Mouse (Mus musculus) heart, postnatal 36 days (tissue): Measurements from ENCODE around the gene Cdk9. TPM values are rescaled to one million over a fixed set of nuclear protein-coding genes. Genes with fewer than 3 reads are reported as not detected.

ENCODE experiments used
- DNase-seq, 2 experiments: peaks; one replicate each; pipeline ENCODE4 v3.0.0; 2021 to 2022
- intact Hi-C: fragments of 180-260 bp; cut with DNase I; formaldehyde crosslinking; loops from one replicate; pipeline ENCODE4 v1.15.1; 2025
- total RNA-seq, 2 experiments: library from RNA; stranded (reverse); gene quantifications; 2 replicates each; pipeline ENCODE4 v1.2.3; 2021

The Cdk9 gene
- 10 to 100 TPM; 24.6 to 26.6 TPM for total RNA-seq

DNA sequence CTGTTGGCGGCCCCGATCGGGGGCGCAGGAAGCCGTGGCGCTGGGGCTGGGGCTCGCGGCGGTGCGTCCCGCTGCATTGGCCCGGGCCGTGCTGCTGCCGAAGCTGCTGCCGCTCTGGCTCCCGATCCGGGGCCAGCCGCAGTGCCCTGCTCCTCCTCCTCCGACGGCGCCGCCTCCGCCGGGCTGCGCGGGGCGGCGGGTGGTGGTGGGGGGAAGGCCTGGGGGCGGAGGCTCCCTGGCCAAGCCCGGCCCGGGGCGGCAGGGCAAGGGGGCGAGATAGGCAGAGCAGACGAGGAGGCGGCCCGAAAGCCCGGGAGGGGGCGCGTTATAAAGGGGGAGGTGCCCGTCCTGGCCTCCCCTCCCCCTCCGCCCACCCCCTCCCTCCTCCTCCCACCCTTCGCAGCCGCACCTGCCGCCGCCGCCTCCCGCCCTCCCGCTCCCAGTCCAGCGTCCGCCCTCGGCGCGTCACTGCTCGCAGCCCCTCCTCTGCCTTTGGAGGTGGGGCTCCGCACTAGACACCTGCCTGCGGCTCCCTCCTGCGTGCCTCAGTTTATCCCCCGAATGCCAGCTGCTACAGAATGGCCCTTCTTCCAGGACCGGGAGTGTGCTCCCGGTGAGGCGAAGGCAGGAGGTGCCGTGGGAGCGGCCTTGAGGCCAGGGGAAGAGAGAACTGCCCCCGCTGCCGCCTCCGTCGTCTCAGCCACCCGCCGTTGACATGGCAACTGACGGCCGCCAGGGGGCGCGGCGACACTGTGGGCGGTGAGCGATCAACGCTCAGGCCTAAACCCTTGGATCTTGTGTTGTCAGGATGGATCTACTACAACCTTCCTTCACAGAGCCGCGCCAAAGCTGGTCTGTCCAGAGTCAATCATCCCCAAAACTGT, at the start of gene Cdk9:
TSS of gene Cdk9 (minus strand) at position 143 of the 884 bp plus-strand sequence.
- intact Hi-C loops, result loop anchor here (1.0 to 5.0 kb wide), 2 partner anchors 44 to 139 kb away; partner anchors contain the start of gene Tor2a
- peak; percentile 93 to 98 for DNase-seq

DNA sequence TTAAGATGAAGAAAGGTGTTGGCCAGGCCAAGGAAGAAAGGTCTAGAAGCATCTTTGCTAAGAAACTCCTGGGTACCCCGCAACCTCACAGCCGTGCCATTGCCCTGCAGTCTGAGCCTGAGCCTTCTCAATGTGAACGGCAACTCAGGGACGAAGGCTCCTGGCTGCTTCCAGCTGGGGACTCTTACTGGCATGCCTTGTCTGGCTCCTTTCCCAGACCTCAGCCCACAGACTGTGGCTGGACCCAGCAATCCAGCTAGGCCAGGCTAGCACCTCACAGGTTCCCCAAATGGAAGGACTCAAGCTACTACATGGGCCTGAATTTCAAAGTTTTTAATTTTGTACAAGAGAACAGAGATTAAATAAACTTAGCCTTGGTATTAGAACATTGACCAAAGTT, 49.0 kb upstream of the Cdk9 start:
- DNase-seq, result no peak
- intact Hi-C loops, result no loop called here

DNA sequence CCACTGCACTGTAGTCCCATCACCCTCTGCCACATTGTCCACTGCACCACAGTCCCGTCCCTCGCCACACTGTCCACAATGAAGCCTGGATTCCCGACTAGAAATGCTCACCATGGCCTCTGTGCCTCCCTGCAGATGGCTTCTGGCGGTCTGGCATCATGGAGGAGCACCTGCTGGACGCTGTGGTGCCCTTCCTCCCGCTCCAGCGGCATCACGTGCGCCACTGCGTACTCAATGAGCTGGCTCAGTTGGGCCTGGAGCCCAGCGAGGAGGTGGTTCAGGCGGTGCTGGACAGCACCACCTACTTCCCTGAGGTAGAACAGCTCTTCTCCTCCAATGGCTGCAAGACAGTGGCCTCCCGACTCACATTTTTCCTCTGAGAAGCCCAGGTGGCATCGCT, 48.5 kb upstream of the Cdk9 start:
- no peak for DNase-seq
- intact Hi-C loops, result no loop called here

DNA sequence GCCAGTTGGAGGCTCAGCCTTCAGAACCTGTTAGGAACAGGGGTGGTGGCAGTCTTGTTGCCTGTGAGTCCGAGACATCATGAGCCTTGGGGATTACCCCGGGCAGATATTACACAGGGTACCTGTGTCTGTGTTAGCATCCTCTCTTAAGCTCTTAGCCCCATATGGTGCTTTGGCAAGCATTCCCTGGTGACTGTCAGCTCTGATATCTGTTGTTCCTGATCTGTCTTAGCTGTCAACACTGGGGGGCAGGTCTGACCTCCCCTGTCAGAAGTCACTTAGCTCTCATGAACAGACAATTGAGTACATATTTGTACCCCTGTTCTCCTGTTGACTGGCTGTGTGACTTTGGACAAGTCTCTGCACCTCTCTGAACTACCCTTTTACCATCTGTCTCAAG, 46.1 kb upstream of the Cdk9 start:
- intact Hi-C loops, result loop anchor here (5.0 kb wide), 1 partner anchor 127 kb away; no protein-coding TSS in a partner anchor
- no peak for DNase-seq

DNA sequence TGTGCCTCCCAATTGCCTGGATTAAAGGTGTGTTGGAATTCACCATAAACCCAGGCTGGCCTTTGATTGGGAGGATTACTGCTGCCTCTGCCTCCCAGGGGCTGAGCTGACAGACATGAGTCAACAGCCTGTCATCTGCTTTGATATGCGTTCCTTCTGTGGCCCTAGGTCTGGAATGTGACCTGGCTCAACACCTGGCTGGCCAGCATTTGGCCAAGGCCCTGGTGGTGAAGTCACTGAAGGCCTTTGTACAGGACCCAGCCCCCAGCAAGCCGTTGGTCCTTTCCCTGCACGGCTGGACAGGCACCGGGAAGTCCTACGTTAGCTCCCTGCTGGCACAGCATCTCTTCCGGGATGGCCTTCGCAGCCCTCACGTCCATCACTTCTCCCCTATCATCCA, 45.6 kb upstream of the Cdk9 start:
- intact Hi-C loops, result loop anchor here (5.0 kb wide), 1 partner anchor 126 kb away; no protein-coding TSS in a partner anchor
- DNase-seq, result no peak

DNA sequence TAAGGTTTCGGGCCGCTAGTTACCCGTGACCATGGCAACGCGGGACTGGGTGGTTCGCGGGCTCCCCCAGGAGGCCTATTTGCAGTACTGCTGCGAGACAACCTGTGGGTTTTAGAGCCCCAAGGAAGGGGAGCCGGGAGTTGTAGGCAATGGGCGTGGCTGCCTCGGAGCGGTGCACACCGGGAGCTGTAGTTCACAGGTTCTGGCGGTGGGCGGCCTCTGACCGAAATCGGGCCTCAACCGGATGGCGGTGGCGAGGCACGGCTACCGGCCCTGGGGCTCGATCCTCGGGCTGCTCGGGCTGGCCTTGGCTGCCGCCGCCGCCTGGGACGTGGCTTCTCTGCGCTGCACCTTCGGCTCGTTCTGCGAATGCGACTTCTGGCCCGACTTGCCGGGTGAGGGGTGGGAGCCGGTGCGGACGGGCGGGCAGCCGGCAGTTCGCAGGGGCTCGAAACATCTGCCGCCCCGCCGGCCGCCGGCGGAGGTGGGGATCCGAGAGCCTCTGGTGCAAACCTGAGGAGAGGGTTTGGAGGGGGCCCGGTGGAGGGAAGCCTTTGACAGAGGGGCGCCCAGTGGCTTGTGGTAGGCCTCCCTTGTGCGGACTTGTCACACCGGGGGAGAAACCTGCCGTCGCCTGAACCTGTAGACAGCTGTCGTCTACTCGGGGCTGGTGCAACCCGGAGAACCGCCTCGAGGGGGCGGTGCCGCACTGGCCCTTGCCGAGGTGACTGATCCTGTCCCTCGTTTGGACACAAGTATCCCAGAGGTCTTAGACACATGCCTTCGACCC, 44.4 kb upstream of the Cdk9 start, which contains the start of gene Tor2a:
TSS of gene Tor2a (plus strand) at position 179 of the 790 bp plus-strand sequence.
- intact Hi-C loops, result loop anchor here (1.0 to 5.0 kb wide), 2 partner anchors 44 to 125 kb away; partner anchors contain the start of gene Cdk9

DNA sequence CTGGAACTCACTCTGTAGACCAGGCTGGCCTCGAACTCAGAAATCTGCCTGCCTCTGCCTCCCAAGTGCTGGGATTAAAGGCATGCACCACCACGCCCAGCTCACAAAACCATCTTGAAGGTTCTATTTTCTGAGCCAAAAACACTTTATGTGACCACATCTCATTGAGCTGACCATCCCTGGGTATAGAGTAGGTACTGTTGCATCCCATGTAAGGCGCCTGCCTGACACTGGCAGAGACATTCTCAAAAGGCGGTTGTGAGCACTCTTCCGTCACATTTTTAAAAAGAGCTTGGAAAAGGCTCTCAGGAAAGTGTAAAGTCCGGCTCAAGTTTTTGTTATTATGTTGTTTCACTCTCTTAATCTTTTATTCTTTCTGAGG, 43.8 kb upstream of the Cdk9 start:
- intact Hi-C loops, result loop anchor here (1.0 to 5.0 kb wide), 2 partner anchors 43 to 124 kb away; partner anchors contain the start of gene Cdk9
- DNase-seq, result no peak

More for the DNA sequence above, 44.4 kb upstream of the Cdk9 start, which contains the start of gene Tor2a:
- DNase-seq, result peak; percentile 95 to 96

DNA sequence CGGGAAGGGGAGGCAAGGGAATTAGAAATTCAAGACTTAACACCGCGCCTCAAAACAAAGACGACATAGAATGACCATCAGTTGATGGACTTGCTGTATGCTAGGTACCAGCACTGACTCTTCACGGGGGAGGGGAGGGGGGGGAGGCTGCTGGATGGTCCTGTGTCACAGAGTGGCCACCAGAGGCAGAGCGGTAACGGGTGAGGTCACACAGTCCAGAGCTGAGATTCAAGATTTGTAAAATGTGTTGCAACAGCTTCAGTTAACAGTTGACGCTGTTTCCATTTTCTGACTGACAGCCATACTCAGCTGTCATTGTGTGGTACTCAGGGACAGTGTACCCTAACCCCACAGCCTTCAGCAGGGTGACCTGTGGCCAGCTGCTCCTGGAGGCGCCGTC, 39.3 kb upstream of the Cdk9 start:
- intact Hi-C loops, result no loop called here
- no peak for DNase-seq

DNA sequence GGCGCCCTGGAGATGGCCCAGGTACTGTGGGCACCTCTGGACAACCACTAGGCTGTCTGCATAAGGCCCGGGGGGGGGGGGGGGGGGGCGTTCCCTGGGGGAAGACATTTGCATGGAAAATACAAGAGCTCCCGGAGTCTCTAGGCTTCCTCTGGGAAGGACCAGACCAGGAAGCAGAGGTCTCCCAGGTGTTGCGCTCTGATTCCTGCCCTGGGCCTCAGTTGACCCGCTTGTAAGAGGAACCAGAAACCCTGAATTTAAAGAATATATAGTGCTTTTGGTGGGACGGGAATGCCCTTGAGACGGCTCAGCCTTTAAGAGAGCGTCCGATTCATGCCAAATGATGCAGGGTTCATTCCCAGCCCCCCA, 38.8 kb upstream of the Cdk9 start:
- DNase-seq, result no peak
- intact Hi-C loops, result no loop called here

DNA sequence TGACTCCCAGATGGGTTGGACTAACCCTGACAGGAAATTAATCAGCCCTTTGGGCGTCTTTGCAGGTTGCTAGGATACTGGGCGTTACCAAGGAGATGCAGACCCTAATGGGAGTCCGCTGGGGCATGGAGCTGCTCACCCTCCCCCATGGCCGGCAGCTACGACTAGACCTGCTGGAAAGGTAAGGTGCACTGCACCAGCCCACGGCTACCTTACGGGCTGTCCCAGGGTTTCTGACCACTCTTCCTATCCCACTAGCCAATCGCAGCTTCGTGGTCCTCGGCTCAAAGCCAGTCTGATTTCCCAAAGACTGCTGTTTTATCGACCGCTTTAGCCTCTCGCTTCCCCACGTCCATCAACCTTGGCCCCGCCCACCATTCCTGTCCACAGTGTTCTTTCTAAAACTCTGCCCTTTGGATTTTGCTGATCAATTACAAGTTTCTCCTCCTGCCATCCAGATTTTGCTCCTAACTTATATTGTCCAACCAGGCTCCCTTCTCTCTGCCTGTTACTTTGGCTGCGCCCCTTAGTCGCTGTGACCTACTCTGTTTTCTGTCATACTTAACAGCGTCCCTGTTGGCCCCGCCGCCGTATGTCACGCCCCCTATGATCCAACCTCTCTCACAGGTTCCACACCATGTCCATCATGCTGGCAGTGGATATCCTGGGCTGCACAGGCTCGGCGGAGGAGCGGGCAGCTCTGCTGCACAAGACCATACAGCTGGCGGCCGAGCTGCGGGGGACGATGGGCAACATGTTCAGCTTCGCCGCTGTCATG, 38.2 kb upstream of the Cdk9 start:
- peak in 1 of 2 experiments; percentile 37 for DNase-seq
- intact Hi-C loops, result no loop called here

DNA sequence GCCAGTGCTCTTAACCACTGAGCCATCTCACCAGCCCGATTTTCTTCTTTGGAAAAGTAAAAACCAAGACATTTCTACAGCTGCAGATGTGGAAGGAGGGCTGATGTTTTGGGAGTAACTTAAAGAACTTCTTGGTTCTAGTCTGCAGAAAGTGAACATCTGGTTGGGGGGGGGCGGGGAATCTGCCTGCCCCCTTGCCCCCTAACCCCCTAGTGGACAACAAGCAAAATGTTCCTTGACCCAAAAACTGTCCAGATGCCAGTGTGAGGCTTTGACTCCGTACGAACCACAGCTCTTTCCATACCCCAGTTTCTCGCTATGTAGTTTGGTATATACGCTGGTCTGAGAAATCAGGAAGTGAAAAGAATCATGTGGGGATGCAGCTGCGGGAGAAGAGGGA, 37.3 kb upstream of the Cdk9 start:
- intact Hi-C loops, result no loop called here
- DNase-seq, result no peak

DNA sequence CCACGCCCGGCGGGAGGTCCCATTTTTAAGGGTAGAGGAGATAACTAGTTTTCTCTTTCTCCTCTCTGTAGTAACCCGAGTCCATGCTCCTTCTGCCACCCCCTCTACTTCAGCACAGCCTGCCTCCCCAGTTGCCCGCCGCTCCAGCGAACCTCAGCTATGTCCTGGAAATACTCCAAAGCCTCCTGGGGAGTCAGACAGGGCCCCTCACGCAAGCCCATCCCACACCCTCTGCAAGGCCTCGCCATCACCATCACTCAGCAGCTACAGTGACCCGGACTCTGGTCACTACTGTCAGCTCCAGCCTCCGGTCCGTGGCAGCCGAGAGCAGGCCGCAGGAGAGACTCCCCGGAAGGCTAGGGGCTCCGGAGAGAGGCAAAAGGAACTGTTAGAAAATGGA, 36.2 kb upstream of the Cdk9 start:
- intact Hi-C loops, result no loop called here
- no peak for DNase-seq

DNA sequence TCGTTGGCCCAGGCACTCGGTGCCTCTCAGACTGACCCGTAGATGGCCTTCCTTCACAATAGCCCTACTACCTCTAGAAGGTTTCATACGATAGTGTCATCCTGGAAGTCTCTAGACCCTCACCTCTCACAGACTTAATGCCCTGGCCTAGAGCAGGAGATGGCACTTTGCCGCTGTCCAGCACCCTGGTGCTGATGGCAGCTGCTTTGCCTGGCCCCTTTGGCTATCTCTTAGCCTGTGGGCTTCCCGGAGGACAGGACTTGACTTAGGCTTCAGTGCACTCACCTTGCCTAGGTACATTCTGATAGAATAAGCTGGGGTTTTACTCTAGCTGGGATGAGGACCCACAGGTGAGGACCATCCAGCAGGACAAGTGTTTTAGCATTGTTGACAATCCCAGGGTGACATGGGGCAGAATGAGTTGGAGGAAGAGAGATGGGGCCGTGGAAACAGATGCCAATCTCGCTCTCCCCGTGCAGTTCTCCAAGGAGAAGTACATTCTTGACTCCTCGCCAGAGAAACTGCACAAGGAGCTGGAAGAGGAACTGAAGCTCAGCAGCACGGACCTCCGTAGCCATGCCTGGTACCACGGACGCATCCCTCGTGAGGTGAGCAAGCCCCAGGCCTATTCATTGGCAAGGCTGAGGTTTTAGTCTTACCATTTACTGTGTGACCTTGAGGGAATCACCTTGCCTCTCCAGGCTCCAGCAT, 31.6 kb upstream of the Cdk9 start:
- no peak for DNase-seq
- intact Hi-C loops, result no loop called here

DNA sequence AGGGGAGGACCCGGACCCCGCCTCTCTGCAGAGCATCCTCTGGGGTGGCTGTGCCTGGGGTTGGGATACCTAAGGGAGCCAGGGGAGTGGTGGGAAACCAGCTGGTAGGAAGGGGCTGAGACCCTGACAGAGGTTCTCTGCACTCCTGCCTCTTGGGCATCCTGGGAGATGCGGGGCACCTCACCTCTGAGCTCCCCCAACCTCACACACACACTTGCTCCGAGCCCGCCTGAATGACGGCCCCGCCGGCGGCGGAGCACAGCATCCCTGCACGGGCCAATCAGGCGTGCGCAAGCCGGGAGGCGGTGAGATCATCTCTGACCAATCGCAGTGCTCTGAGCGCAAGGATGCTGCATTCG, 29.3 kb upstream of the Cdk9 start:
- DNase-seq, result no peak
- intact Hi-C loops, result no loop called here

DNA sequence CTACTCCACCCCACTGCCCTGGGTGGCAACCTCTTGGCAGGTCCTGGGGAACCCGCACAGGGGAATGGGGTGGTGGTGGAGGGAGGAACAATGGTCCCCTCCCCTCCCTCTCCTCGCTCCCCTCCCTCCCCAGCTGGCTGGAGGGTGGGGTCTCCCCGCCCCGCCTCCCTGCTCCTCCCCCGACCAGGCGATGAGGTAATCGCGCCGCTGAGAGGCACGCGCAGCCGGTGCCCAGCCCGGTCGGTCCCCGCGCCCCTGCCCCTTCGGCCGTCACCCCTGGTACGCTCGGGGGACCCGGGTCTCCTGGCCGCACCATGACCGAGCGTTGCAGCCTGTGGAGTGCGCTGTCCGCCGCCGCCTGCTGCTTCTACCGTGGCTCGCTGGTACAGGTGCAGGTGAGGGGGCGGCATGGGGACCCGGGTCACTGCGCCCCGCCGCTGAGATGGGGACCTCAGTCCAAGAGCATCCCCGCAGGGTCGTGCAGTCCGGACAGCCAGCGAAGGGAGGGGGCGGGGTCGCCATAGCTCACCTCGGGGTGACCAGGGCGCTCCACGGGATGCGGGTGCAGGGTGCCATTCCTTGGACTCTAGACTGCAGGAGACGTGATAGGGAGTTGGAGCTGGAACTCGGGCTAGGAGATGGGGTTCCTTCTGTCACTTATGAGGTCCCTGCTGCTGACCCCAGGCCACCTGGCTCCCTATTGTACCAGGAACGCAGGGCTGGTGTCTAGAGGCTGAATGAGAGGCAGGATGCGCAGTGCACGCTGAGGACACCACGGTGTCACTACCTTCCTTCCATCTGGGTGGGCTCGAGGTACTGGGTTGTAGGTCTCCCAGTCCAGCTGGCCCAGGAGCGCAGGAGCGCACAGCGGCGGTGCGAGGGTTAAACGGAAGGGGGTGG, 28.6 kb upstream of the Cdk9 start:
- DNase-seq, result peak in 1 of 2 experiments; percentile 57
- intact Hi-C loops, result loop anchor here (2.0 kb wide), 1 partner anchor 13 kb away; no protein-coding TSS in a partner anchor

DNA sequence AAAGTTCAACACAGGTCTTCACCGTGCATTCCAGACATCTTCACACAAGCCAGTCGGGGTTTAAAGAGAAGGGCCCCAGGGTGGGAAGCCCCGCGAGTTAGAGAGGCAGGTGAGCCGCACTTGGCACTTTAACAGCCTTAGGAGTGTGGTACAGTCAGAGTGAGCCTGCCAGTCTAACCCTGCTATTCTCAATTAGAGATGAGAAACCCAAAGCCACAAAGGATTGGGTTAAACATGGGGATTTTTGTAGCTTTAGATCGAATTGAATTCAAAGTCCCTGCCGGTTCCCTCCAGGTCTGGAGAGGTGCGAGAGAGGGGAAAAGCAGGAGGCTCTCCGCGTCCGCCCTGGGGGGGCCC, 28.0 kb upstream of the Cdk9 start, which contains the start of gene 6330409D20Rik:
TSS of gene 6330409D20Rik (minus strand) at position 101 of the 357 bp plus-strand sequence.
- intact Hi-C loops, result loop anchor here (2.0 kb wide), 1 partner anchor 14 kb away; no protein-coding TSS in a partner anchor

DNA sequence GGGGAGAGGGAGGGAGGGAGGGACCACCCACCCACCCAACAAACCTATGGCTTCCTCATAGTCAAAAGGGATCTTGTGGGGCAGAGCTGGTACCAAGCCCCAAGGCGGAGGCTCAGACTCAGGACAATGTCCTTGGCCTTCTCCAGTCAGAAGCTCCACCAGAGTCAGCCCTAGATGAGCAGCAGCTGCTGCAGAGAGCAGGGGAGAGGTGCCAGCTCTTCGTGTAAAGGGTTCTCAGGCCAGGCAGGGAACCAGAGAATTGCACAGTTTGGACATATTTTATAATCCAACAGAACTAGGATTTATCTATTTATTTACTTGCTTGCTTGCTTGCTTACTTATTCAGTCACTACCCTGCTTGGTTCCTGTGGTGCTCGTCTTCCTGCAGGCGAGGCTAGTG, 26.4 kb upstream of the Cdk9 start:
- DNase-seq, result no peak
- intact Hi-C loops, result no loop called here

More for the DNA sequence above, 28.0 kb upstream of the Cdk9 start, which contains the start of gene 6330409D20Rik:
- DNase-seq, result no peak

DNA sequence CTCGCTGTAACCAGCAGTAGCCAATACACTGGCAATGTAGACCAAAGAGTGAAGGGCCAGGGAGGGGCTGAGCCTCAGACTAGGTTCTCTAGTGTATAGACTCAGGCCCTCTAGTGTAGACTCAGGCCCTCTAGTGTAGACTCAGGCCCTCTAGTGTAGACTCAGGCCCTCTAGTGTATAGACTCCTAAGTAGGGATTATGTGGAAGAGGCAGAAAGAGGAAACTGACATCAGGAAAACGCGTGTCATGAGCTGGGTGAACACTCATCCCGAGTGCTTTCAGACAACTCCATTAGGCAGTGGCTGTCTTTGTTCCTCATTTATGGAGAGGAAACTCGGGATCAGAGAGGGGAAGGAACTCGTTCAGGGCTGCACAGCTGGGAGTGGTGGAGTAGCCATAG, 24.1 kb upstream of the Cdk9 start:
- DNase-seq, result no peak
- intact Hi-C loops, result no loop called here
